Mouse (Mus musculus) stomach, embryonic 15.5 days (tissue): ENCODE results near the gene C1qtnf9. TPM values are rescaled to one million over a fixed set of nuclear protein-coding genes. Genes with fewer than 3 reads are reported as not detected.

Experiments
- ATAC-seq: fragments of 200-750 bp; cut with Nextera tagmentation; 2 replicates; pipeline ENCODE4 v1.8.0; 2017; ENCODE audit warnings: low read depth, moderate number of reproducible peaks, moderate TSS enrichment; ENCODE audit not compliant: insufficient read depth, low FRiP score
- H3K27ac ChIP-seq: fragments of 300-500 bp; sonication (generic); 2 replicates; pipeline ENCODE4 v1.5.1; 2015; ENCODE audit warnings: mild to moderate bottlenecking, inconsistent platforms
- H3K27me3 ChIP-seq: fragments of 300-500 bp; sonication (generic); replicated peaks from 2 replicates; pipeline ENCODE4 v1.6.1; 2015; ENCODE audit warnings: inconsistent platforms
- H3K36me3 ChIP-seq: fragments of 300-500 bp; sonication (generic); 2 replicates; pipeline ENCODE4 v1.6.1; 2015; ENCODE audit warnings: inconsistent platforms
- H3K4me1 ChIP-seq: fragments of 300-500 bp; sonication (generic); 2 replicates; pipeline ENCODE4 v1.6.1; 2015; ENCODE audit warnings: inconsistent platforms
- H3K4me2 ChIP-seq: fragments of 300-500 bp; sonication (generic); 2 replicates; pipeline ENCODE4 v1.6.1; 2015; ENCODE audit warnings: mild to moderate bottlenecking, inconsistent platforms
- H3K4me3 ChIP-seq: fragments of 300-500 bp; sonication (generic); replicated peaks from 2 replicates; pipeline ENCODE4 v1.5.1; 2015; ENCODE audit warnings: inconsistent platforms
- H3K9ac ChIP-seq: fragments of 300-500 bp; sonication (generic); 2 replicates; pipeline ENCODE4 v1.6.1; 2015; ENCODE audit warnings: inconsistent platforms
- H3K9me3 ChIP-seq: fragments of 300-500 bp; sonication (generic); 2 replicates; pipeline ENCODE4 v1.6.1; 2016; ENCODE audit warnings: inconsistent platforms
- WGBS: fragments of 180-500 bp; shearing (Covaris S2); methylation state at CpG from one replicate; pipeline ENCODE4 v1.1.7; 2015; 5-methylcytosine and 5-hydroxymethylcytosine counted together
- polyA plus RNA-seq: library from polyadenylated mRNA; unstranded; fragments of >200 nt; fragmentation: Nextera tagmentation; extraction: Ambion mirVana; gene quantifications from 2 replicates; pipeline ENCODE4 v1.2.1, GENCODE M21; 2015

Gene C1qtnf9
- polyA plus RNA-seq, 1 experiment from 2014 or later: 2.7 TPM

DNA sequence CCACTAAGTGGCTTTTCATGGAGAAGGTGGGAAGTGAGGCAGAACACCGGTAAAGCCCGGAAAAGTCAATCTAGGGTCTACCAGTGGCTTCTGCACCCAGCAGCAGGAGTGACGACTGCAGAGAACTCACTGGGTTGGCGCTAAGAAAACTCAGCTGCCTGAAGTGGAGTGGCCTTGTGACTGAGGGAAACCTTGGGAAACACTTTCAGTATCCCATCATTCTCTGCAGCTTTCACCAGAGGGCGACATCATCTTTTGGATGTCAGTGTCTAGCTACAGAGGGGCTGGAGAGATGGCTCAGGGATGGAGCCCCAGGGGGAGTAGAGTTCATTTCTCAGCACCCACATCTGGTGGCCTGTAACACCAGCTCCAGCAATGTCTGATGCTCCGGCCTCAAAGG lies 1.4 kb downstream of the C1qtnf9 start:
- H3K4me1 ChIP-seq: peaks cover 3% of the 10 kb centered on the region; the same call in 1 of the 2 replicates
- no peaks in the 10 kb centered on the region for H3K27me3 ChIP-seq
- 60% methylated on average over 6 of the region's 6 CpGs for WGBS
- no peak overlapping the region for H3K9ac ChIP-seq
- H3K36me3 ChIP-seq: no peaks in the 10 kb centered on the region
- no peak for ATAC-seq
- no peak overlapping the region for H3K4me3 ChIP-seq
- no peak overlapping the region for H3K27ac ChIP-seq
- H3K4me2 ChIP-seq: no peak overlapping the region
- no peaks in the 10 kb centered on the region for H3K9me3 ChIP-seq

DNA sequence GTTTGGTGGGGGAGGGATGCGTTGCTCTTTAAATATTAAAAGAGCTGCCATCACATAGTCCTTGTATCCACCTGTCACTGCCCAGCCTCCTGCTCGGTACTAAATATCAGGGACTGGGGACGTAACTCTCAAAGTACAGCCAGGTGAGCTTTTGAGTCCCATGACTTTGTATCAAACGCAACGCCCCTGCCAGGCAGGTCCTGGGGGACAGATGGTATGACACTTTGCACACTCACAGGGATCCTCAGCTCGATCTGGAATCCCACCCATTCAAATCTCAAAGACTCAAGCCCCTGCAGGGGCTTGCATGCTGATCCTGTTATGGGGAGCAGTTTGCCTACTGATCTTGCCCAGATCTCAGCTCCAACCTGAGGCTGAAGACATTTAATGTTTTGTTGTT lies 2.7 kb downstream of the C1qtnf9 start:
- Histone ChIP-seq H3K9me3 (no peaks in the 10 kb centered on the region), H3K9ac (0 out of 2 replicates have a peak overlapping the region, but pooled peaks have one; percentile 4), H3K4me2 (no peak overlapping the region), H3K4me3 (no peak overlapping the region), H3K27ac (no peak overlapping the region), H3K36me3 (no peaks in the 10 kb centered on the region), H3K27me3 (no peaks in the 10 kb centered on the region), H3K4me1 (no peaks in the 10 kb centered on the region)
- no peak for ATAC-seq
- WGBS: 67% methylated on average over 6 of the region's 6 CpGs

- H3K27me3 ChIP-seq: no peaks in the 10 kb centered on the region
- H3K9ac ChIP-seq: no peak overlapping the region
- peak overlapping the region; percentile 33 for H3K4me3 ChIP-seq
- no peaks in the 10 kb centered on the region for H3K9me3 ChIP-seq
- H3K4me1 ChIP-seq: no peaks in the 10 kb centered on the region
- H3K36me3 ChIP-seq: no peaks in the 10 kb centered on the region
- H3K27ac ChIP-seq: no peak overlapping the region
- peak; percentile 53; the same call in 1 of the 2 replicates for ATAC-seq
- H3K4me2 ChIP-seq: peak overlapping the region; percentile 62
- WGBS: 4% methylated on average over 8 of the region's 8 CpGs
Measured at GRCm38 (mm10) chr14:60771057-60771456, 3.1 kb downstream of the C1qtnf9 start.

DNA sequence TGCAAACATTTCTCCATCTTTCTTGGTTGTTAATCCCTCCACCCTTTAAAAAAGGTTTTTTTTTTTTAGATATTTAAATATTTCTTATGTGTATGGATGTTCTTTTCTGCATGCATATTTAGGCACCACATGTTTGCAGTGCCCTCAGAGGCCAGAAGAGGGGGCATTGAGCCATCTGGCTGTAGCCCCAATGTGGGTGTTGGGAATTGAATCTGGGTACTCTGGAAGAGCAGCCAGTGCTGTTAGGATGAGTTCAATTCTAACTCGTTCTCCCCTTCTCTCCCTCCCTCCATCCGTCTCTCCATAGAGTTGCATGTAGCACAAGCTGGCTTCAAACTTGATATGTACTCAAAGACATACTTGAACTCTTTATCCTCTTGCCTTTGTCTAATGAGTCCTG lies 5.5 kb downstream of the C1qtnf9 start:
- 75% methylated on average over 2 of the region's 2 CpGs for WGBS
- no peak for ATAC-seq
- Histone ChIP-seq H3K36me3 (no peaks in the 10 kb centered on the region), H3K4me1 (no peaks in the 10 kb centered on the region), H3K4me2 (no peak overlapping the region), H3K4me3 (no peak overlapping the region), H3K27ac (no peak overlapping the region), H3K9ac (no peak overlapping the region), H3K27me3 (no peaks in the 10 kb centered on the region), H3K9me3 (no peaks in the 10 kb centered on the region)

- ATAC-seq: no peak
- H3K27ac ChIP-seq: no peak overlapping the region
- no peak overlapping the region for H3K4me2 ChIP-seq
- H3K9ac ChIP-seq: no peak overlapping the region
- no peaks in the 10 kb centered on the region for H3K4me1 ChIP-seq
- no peaks in the 10 kb centered on the region for H3K36me3 ChIP-seq
- H3K9me3 ChIP-seq: no peaks in the 10 kb centered on the region
- H3K4me3 ChIP-seq: no peak overlapping the region
- H3K27me3 ChIP-seq: no peaks in the 10 kb centered on the region
- 82% methylated on average over 8 of the region's 8 CpGs for WGBS
Measured at GRCm38 (mm10) chr14:60776521-60776920, 8.6 kb downstream of the C1qtnf9 start.

DNA sequence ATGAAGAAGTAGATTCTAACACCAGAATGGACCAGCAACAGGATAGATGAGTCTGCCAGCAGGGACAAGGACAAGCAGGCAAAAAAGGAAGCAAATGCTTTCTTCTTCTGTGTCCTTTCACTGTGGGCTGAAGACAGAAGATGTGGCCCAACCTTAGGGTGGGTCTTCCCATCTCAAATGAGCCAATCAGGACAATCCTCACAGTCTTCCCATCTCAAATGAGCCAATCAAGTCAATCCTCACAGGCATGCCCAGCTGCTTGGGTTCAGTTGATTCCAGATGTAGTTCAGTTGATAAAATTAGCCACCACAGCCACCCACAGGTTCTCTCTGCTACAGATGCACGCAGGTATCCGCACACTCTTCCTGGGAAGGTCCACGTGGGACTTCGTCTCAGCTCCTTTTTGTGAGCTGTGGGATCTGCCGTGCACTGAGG lies 9.6 kb downstream of the C1qtnf9 start:
- Histone ChIP-seq H3K36me3 (no peaks in the 10 kb centered on the region), H3K4me3 (no peak overlapping the region), H3K27ac (no peak overlapping the region), H3K4me2 (no peak overlapping the region), H3K4me1 (no peaks in the 10 kb centered on the region), H3K9ac (no peak overlapping the region), H3K9me3 (no peaks in the 10 kb centered on the region), H3K27me3 (no peaks in the 10 kb centered on the region)
- 84% methylated on average over 5 of the region's 5 CpGs for WGBS
- no peak for ATAC-seq

- H3K9ac ChIP-seq: no peak overlapping the region
- no peaks in the 10 kb centered on the region for H3K9me3 ChIP-seq
- H3K4me3 ChIP-seq: no peak overlapping the region
- no peaks in the 10 kb centered on the region for H3K4me1 ChIP-seq
- H3K36me3 ChIP-seq: no peaks in the 10 kb centered on the region
- no peaks in the 10 kb centered on the region for H3K27me3 ChIP-seq
- no peak for ATAC-seq
- 86% methylated on average over 7 of the region's 7 CpGs for WGBS
- H3K27ac ChIP-seq: no peak overlapping the region
- no peak overlapping the region for H3K4me2 ChIP-seq
Measured at GRCm38 (mm10) chr14:60779198-60779597, 11.3 kb downstream of the C1qtnf9 start.

- no peak overlapping the region for H3K4me3 ChIP-seq
- ATAC-seq: no peak
- H3K9me3 ChIP-seq: no peaks in the 10 kb centered on the region
- no peak overlapping the region for H3K4me2 ChIP-seq
- H3K36me3 ChIP-seq: no peaks in the 10 kb centered on the region
- H3K27me3 ChIP-seq: no peaks in the 10 kb centered on the region
- no peak overlapping the region for H3K9ac ChIP-seq
- H3K4me1 ChIP-seq: 0 out of 2 replicates have a peak, but pooled peaks cover 3% of the 10 kb centered on the region
- WGBS: 30% methylated on average over 7 of the region's 7 CpGs
- H3K27ac ChIP-seq: no peak overlapping the region
Measured at GRCm38 (mm10) chr14:60782121-60782656, 14.3 kb downstream of the C1qtnf9 start.

DNA sequence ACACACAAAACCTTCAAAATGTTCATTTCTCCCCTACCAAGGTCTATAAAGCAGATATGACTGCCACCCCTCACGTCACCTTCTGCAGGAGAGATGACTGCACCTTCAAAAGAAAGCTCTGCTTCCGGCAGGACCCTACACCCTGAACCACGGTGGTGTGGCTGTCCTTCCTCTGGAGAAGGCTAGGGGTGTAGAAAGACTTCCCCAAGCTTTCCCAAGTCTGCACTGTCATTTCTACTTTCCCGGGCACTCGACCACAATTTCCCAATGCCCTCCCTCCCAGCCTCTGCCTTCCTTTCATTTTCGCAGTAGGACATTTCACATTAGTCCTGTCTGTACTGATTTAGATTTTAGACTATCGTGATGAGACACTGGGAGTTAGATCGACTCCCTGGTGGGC lies 15.3 kb downstream of the C1qtnf9 start:
- ATAC-seq: no peak

GRCm38 (mm10) chr14:60784427-60785315 lies 16.7 kb downstream of the C1qtnf9 start, which contains the start of gene Mipep:
Mipep (plus strand) TSS chr14:60784573.
- Histone ChIP-seq H3K27ac (no peak within 1 kb of the TSS; the same call in 1 of the 2 replicates), H3K4me3 (peak within 1 kb of the TSS; percentile 84), H3K9me3 (no peaks in the 10 kb centered on the region), H3K36me3 (no peaks in the 10 kb centered on the region; the same call in 1 of the 2 replicates), H3K27me3 (no peaks in the 10 kb centered on the region), H3K4me1 (0 out of 2 replicates have a peak, but pooled peaks cover 3% of the 10 kb centered on the region), H3K9ac (peak within 1 kb of the TSS; percentile 52), H3K4me2 (peak within 1 kb of the TSS; percentile 82)
- ATAC-seq: peak; percentile 84
- WGBS: under 1% methylated on average over 61 of the region's 61 CpGs

More for the DNA sequence above, 15.3 kb downstream of the C1qtnf9 start:
- Histone ChIP-seq H3K27ac (no peak overlapping the region), H3K27me3 (no peaks in the 10 kb centered on the region), H3K4me1 (0 out of 2 replicates have a peak, but pooled peaks cover 3% of the 10 kb centered on the region), H3K4me2 (no peak overlapping the region), H3K4me3 (no peak overlapping the region), H3K9me3 (no peaks in the 10 kb centered on the region), H3K9ac (no peak overlapping the region), H3K36me3 (no peaks in the 10 kb centered on the region; the same call in 1 of the 2 replicates)
- 48% methylated on average over 8 of the region's 8 CpGs for WGBS

DNA sequence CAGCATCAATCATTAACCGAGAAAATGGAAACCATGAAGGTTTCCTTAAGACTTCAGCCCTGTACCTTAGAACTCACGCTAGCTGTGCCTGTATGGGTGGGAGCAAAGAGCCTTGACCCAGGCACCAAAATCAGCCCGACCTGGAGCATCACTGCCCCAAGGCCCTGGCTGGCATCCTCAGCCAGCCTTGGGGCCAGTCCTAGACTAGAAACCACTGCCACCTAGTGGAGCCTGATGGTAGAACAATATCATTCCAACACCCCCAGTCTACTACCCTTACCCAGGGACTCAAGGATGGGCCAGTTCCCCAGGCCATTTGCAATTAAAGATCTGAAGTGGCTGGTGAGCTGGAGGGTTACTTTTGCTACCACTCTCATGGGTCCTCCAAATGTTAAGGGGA lies 22.2 kb downstream of the C1qtnf9 start:
- Histone ChIP-seq H3K27ac (no peak overlapping the region), H3K4me2 (no peak overlapping the region), H3K27me3 (no peaks in the 10 kb centered on the region), H3K4me3 (no peak overlapping the region), H3K9ac (no peak overlapping the region), H3K36me3 (peaks cover 10% of the 10 kb centered on the region; the same call in 1 of the 2 replicates), H3K9me3 (no peaks in the 10 kb centered on the region), H3K4me1 (0 out of 2 replicates have a peak, but pooled peaks cover 1% of the 10 kb centered on the region)
- ATAC-seq: no peak
- 41% methylated on average over 3 of the region's 3 CpGs for WGBS
